Mouse (Mus musculus): ENCODE results near the gene Glrx5. TPM values are rescaled to one million over a fixed set of nuclear protein-coding genes. Genes with fewer than 3 reads are reported as not detected.

The Glrx5 gene
- polyA plus RNA-seq (2014; fragmentation: Illumina TruSeq; extraction: RNeasy Lipid Tissue Mini Kit (QIAGEN cat#74804)), result 17.2 TPM

DNA sequence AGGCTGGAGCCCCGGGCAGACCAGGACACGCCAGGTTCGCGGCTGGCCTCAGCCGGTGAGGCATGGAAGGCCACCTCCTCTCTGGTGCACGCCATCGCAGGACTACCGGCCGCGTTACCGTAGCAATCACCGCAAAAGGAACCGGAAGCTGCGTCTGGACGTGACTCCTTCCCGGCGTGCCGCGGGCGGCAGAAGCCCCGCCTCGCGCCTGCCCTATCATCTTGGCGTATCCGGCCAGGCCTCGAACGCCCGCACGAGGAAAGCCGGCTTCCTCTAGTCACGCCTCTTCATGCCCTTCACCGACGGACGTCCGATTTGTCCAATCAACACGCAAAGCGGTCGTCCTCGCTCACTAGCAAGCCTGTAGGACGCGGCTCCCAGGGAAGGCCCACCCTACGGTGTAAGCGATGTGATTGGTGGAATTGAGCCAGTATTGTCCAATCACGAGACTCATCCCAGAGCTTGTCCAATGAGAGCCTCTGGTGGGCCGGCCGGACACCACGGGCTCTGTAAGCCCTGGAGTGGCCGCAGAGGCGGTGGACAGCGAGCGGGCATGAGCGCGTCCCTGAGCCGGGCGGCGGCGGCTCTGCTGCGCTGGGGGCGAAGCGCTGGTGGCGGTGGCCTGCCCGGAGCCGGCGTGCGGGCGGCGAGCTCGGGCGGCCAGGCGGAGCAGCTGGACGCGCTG, at the start of gene Glrx5:
Glrx5 (plus strand) TSS at position 542 of the 685 bp plus-strand sequence.

DNA sequence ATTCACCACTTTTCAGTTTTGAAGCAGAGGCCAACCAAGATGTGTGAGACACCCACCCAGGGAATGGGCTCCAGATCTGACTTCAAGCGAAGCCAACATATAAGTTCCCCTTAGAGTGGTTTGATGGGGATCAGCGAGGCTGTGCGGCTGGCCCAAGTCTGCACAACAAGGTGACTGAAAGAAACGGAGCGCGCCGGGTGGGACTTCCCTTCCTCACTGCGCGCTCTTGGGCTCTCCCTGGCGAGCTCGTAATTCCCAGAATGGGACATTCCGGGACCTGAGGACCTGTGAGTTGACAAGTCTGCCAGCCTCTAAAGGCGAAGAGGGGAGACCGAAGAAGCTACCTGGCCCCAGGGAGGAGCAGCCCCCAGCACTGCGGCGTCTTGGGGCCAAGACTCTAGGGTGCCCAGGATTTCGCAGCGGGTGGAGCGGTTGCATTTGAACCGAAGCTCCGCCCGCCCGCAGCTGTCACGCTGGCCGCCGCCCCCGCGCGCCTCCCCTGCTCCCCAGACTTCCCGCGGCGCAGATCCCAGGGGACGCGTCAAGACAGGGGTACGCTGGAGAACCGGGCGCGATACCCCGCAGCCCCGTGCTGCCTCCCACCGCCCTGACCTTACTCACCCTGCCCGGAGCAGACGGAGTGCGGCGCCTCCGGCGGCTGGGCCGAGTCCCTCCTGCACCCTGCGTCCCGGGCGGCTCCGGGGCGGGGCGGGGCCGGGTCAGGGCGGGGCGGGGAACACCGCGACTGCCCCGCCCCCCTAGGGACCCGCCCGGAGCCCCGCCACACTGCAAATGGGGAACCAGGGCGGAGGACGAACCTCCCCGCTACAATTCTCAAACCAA, 22.9 kb upstream of the Glrx5 start, which contains the start of gene Syne3:
Syne3 (minus strand) TSS at position 440 of the 843 bp plus-strand sequence.

Other genes with a start within 250 kb of the Glrx5 start
- 2.4 TPM for gene Clmn, start 167.6 kb upstream of the Glrx5 start, polyA plus RNA-seq (2014; fragmentation: Illumina TruSeq; extraction: RNeasy Lipid Tissue Mini Kit (QIAGEN cat#74804))
- 1.00 TPM for gene Syne3, start 22.9 kb upstream of the Glrx5 start, polyA plus RNA-seq (2014; fragmentation: Illumina TruSeq; extraction: RNeasy Lipid Tissue Mini Kit (QIAGEN cat#74804))
- 3.9 TPM for gene Tcl1b2, start 113.3 kb downstream of the Glrx5 start, polyA plus RNA-seq (2014; fragmentation: Illumina TruSeq; extraction: RNeasy Lipid Tissue Mini Kit (QIAGEN cat#74804))
- gene Tcl1b1, start 127.0 kb downstream of the Glrx5 start, polyA plus RNA-seq (2014; fragmentation: Illumina TruSeq; extraction: RNeasy Lipid Tissue Mini Kit (QIAGEN cat#74804)), result 20.6 TPM
- 0.94 TPM for gene Tcl1b5, start 143.7 kb downstream of the Glrx5 start, polyA plus RNA-seq (2014; fragmentation: Illumina TruSeq; extraction: RNeasy Lipid Tissue Mini Kit (QIAGEN cat#74804))
- 2.1 TPM for gene Tcl1b3, start 158.4 kb downstream of the Glrx5 start, polyA plus RNA-seq (2014; fragmentation: Illumina TruSeq; extraction: RNeasy Lipid Tissue Mini Kit (QIAGEN cat#74804))
- 3.3 TPM for gene Tcl1b4, start 169.3 kb downstream of the Glrx5 start, polyA plus RNA-seq (2014; fragmentation: Illumina TruSeq; extraction: RNeasy Lipid Tissue Mini Kit (QIAGEN cat#74804))
- 2.0 TPM for gene Tcl1, start 190.1 kb downstream of the Glrx5 start, polyA plus RNA-seq (2014; fragmentation: Illumina TruSeq; extraction: RNeasy Lipid Tissue Mini Kit (QIAGEN cat#74804))